Mouse (Mus musculus) E14TG2a.4 (cell line): ENCODE measurements around the gene Gstz1.

Source experiments
- CTCF ChIP-seq: conservative IDR thresholded peaks from 2 replicates; pipeline ENCODE4 v1.5.1; 2014; ENCODE audit warnings: low read length
- NANOG ChIP-seq: IDR thresholded peaks from 2 replicates; pipeline ENCODE4 v1.6.1; 2014; ENCODE audit warnings: borderline replicate concordance, low read length, mixed read lengths
- POU5F1 ChIP-seq: IDR thresholded peaks from 2 replicates; pipeline ENCODE4 v1.6.1; 2014; ENCODE audit warnings: low read length, borderline replicate concordance

DNA sequence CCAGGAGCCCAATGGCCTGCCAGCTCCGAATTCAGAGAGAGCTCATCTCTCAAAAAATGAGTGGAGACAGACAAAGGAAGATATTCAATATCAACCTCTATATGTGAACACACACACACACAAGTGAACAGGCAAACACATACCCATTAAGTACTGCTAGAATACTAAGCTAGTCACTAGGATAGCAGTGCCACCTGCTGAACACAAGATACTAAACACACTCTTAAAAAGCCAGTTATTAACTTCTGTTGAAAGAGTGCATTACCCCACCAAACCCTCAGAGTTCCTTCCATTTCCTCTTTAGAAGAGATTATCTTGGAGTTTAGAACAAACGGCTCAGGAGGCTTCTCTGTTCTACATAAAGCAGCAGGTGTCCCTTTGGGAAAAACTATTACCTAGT is 4.8 kb upstream of the Gstz1 start:
- no peak for TF ChIP-seq CTCF
- no peak for TF ChIP-seq POU5F1
- TF ChIP-seq NANOG = no peak
